Mouse (Mus musculus) CH12.LX (cell line): ENCODE data around the gene Cpeb1.

Experiments used
- BHLHE40 ChIP-seq: IDR thresholded peaks from 2 replicates; pipeline ENCODE4 v1.6.1; 2011; ENCODE audit warnings: mild to moderate bottlenecking, low read depth, low read length, improper control_type of control experiment
- CTCF ChIP-seq, 2 experiments: IDR thresholded peaks in 1 of 2; conservative IDR thresholded peaks in 1 of 2; 2 replicates each; pipeline ENCODE4 v1.5.1; 2011 to 2012; ENCODE audit warnings: low read depth in 2 of 2, low read length in 2 of 2, improper control_type of control experiment in 1 of 2, inconsistent platforms in 1 of 2, mild to moderate bottlenecking in 1 of 2, moderate library complexity in 1 of 2
- EP300 ChIP-seq: IDR thresholded peaks from 2 replicates; pipeline ENCODE4 v1.6.1; 2011; ENCODE audit warnings: low read length, improper control_type of control experiment
- ETS1 ChIP-seq: conservative IDR thresholded peaks from 2 replicates; pipeline ENCODE4 v1.6.1; 2012; ENCODE audit warnings: low read depth, mild to moderate bottlenecking, inconsistent platforms, low read length, improper control_type of control experiment, moderate library complexity
- HCFC1 ChIP-seq: IDR thresholded peaks from 2 replicates; pipeline ENCODE4 v1.6.1; 2012; ENCODE audit warnings: low read depth, mild to moderate bottlenecking, inconsistent platforms, low read length, improper control_type of control experiment
- JUND ChIP-seq: conservative IDR thresholded peaks from 2 replicates; pipeline ENCODE4 v1.6.1; 2011; ENCODE audit warnings: low read depth, low read length, improper control_type of control experiment
- NELFE ChIP-seq: IDR thresholded peaks from 2 replicates; pipeline ENCODE4 v1.6.1; 2011; ENCODE audit warnings: low read depth, low read length, improper control_type of control experiment
- PAX5 ChIP-seq: IDR thresholded peaks from 2 replicates; pipeline ENCODE4 v1.6.1; 2012; ENCODE audit warnings: low read length, inconsistent platforms, mixed read lengths
- POLR2A ChIP-seq: IDR thresholded peaks from 2 replicates; pipeline ENCODE4 v1.6.1; 2011; ENCODE audit warnings: low read depth, mild to moderate bottlenecking, improper control_type of control experiment, low read length
- POLR2AphosphoS2 ChIP-seq: IDR thresholded peaks from 2 replicates; pipeline ENCODE4 v1.6.1; 2011; ENCODE audit warnings: low read depth, low read length, improper control_type of control experiment
- TCF12 ChIP-seq: IDR thresholded peaks from 2 replicates; pipeline ENCODE4 v1.6.1; 2014; ENCODE audit warnings: low read depth, mild to moderate bottlenecking, inconsistent platforms, low read length, improper control_type of control experiment
- UBTF ChIP-seq: IDR thresholded peaks from 2 replicates; pipeline ENCODE4 v1.6.1; 2012; ENCODE audit warnings: low read depth, mild to moderate bottlenecking, inconsistent platforms, low read length, improper control_type of control experiment, moderate library complexity
- ZC3H11A ChIP-seq: IDR thresholded peaks from 2 replicates; pipeline ENCODE4 v1.6.1; 2012; ENCODE audit warnings: low read depth, mild to moderate bottlenecking, inconsistent platforms, low read length, improper control_type of control experiment
- ZNF384 ChIP-seq: IDR thresholded peaks from 2 replicates; pipeline ENCODE4 v1.6.1; 2012; ENCODE audit warnings: low read depth, low read length, improper control_type of control experiment, inconsistent platforms

DNA sequence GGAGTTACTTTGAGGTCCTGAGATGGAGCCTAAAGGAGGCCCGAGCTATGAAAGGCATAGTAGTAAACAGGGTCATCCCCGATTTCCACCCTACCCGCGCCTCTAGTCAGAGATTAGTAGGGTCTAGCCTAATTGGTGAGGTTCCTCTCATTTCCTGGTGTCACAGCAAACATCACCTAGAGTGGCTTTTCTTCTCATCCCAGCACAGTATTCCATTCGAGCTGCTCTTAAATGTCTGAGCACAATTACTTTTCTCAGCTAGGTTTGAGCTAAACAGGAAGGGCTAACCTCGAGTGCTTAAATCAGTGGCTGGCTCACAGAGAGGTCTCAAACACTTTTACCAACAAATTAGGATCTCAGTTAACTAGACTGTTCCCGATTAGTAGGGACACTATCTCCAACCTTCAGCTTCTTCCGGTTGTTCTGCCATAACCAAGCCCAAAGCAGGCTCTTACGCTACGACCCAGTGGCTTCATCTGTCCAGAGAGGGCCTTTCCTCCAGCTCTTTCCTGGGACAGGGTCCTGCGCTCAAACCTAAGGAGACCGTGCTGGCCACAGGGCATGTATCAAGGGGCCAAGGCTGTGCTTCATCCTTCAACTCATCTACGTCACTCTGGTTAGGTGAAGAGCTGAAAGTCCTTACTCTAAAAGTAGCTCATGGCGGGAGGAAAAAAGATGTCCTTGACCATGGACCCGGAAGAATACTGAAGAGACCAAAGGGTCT, 109.7 kb downstream of the Cpeb1 start:
- TF ChIP-seq EP300 (no peak), CTCF (conservative IDR thresholded peaks at IDR 0.05 in 1 of 2, IDR thresholded peaks at IDR 0.05 in 1 of 2; ENCODE audit: low read depth in 2 of 2, low read length in 2 of 2) (no peak), JUND (no peak), BHLHE40 (no peak), NELFE (no peak), HCFC1 (no peak), POLR2A (no peak), PAX5 (no peak), ZNF384 (no peak), TCF12 (no peak), UBTF (no peak), POLR2AphosphoS2 (no peak), ETS1 (no peak), ZC3H11A (no peak)
